Mouse (Mus musculus) embryonic fibroblast, embryonic 13.5 days (primary cell): ENCODE data around the gene Nrm. TPM values are rescaled to one million over a fixed set of nuclear protein-coding genes. Genes with fewer than 3 reads are reported as not detected.
"Not testable (repeated sequence)": the region's sequence is repeated elsewhere in the genome, so short reads cannot be mapped to it uniquely, and the experiment has no call there.

Experiments
- H3K27ac ChIP-seq: 2 replicates; pipeline ENCODE4 v1.5.1; 2012; ENCODE audit warnings: low read length, control low read depth, inconsistent platforms; ENCODE audit not compliant: insufficient read depth
- H3K4me1 ChIP-seq: 2 replicates; pipeline ENCODE4 v1.6.1; 2011; ENCODE audit warnings: low read length; ENCODE audit not compliant: control insufficient read depth, insufficient read depth
- H3K4me3 ChIP-seq: 2 replicates; pipeline ENCODE4 v1.5.1; 2011; ENCODE audit warnings: mild to moderate bottlenecking, control low read depth, low read length; ENCODE audit not compliant: insufficient read depth
- CTCF ChIP-seq: IDR thresholded peaks from 2 replicates; pipeline ENCODE4 v1.5.1; 2011; ENCODE audit warnings: mild to moderate bottlenecking, control low read depth, low read length, moderate library complexity, borderline replicate concordance; ENCODE audit not compliant: insufficient read depth
- POLR2A ChIP-seq: IDR thresholded peaks from 2 replicates; pipeline ENCODE4 v1.6.1; 2011; ENCODE audit warnings: low read depth, mild to moderate bottlenecking, control low read depth, low read length, moderate library complexity
- polyA plus RNA-seq: library from polyadenylated mRNA; stranded (reverse); fragments of >200 nt; gene quantifications from 2 replicates; pipeline ENCODE4 v1.2.4, GENCODE M21; 2011; ENCODE audit warnings: low read depth; ENCODE audit not compliant: missing spikeins, insufficient read length

The Nrm gene
- polyA plus RNA-seq, 1 experiment: 15.5 TPM

GRCm38 (mm10) chr17:35833894-35834293 lies 27.2 kb upstream of the Nrm start:
- Histone ChIP-seq H3K4me3 (no peak overlapping the region), H3K4me1 (peaks cover 3% of the 10 kb centered on the region; the same call in 1 of the 2 replicates), H3K27ac (no peak overlapping the region)
- TF ChIP-seq CTCF: no peak
- peak; percentile 34; the same call in 1 of the 2 replicates for TF ChIP-seq POLR2A

- H3K4me3 ChIP-seq: peak overlapping the region; percentile 79
- H3K4me1 ChIP-seq: peaks cover 5% of the 10 kb centered on the region
- TF ChIP-seq POLR2A (peak; percentile 33; the same call in 1 of the 2 replicates), CTCF (0 out of 2 replicates have a peak, but pooled peaks have one; percentile 13)
- no peak overlapping the region for H3K27ac ChIP-seq
These were observed 26.3 kb upstream of the Nrm start for GRCm38 (mm10) chr17:35834696-35835422.

DNA sequence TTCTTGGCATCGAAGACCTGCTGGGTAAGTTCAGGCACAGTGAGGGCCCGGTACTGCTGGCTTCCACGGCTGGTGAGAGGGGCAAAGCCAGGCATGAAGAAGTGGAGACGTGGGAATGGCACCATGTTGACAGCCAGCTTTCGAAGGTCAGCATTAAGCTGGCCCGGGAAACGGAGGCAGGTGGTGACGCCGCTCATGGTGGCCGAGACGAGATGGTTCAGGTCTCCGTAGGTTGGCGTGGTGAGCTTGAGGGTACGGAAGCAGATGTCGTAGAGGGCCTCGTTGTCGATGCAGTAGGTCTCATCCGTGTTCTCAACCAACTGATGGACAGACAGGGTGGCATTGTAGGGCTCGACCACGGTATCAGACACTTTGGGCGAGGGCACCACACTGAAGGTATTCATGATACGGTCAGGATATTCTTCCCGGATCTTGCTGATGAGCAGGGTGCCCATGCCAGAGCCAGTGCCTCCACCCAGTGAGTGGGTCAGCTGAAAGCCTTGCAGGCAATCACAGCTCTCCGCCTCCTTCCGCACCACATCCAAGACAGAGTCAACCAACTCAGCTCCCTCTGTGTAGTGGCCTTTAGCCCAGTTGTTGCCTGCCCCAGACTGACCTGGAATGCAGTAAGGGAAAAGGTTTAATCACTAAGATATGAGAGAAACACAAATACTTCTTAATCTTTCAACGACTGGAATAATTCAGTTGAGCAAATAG lies 25.5 kb upstream of the Nrm start:
- peak overlapping the region; percentile 79 for H3K4me3 ChIP-seq
- TF ChIP-seq CTCF: no peak
- no peak for TF ChIP-seq POLR2A
- H3K4me1 ChIP-seq: peaks cover 5% of the 10 kb centered on the region
- H3K27ac ChIP-seq: no peak overlapping the region

DNA sequence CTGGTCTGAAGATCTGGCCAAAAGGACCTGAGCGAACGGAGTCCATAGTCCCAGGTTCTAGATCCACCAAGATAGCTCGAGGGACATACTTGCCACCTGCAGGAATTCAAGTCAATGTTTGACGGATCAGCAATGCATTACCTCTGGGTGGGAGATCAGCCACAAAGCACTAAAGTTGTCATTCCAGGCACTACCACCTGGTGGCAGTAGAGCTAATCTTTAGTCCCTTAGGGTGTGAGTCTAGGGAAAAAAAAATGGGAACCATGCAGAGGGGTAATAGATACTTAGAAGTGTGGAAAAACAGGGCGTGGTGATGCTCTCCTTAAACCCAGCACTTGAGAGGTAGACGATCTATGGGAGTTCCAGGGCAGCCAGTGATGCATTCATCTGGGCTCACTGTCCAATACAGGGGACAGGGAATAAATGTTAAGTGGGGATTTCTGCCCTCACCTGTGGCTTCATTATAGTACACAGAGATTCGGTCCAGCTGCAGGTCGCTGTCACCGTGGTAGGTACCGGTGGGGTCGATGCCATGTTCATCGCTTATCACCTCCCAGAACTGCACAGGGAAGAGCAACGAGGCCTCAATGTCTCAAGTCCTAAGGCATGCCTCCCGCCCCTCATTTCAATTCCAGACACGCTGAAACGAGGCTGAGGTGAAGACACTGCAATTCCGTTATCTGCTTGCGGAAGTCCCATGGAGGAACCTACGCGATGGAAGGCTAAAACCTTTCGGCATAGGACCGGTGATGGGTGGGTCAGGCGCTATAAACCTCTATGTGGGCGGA lies 24.7 kb upstream of the Nrm start:
- Histone ChIP-seq H3K4me1 (peaks cover 5% of the 10 kb centered on the region), H3K27ac (peak overlapping the region; percentile 44), H3K4me3 (peak overlapping the region; percentile 79)
- TF ChIP-seq POLR2A (peak; percentile 40; the same call in 1 of the 2 replicates), CTCF (0 out of 2 replicates have a peak, but pooled peaks have one; percentile 10)

DNA sequence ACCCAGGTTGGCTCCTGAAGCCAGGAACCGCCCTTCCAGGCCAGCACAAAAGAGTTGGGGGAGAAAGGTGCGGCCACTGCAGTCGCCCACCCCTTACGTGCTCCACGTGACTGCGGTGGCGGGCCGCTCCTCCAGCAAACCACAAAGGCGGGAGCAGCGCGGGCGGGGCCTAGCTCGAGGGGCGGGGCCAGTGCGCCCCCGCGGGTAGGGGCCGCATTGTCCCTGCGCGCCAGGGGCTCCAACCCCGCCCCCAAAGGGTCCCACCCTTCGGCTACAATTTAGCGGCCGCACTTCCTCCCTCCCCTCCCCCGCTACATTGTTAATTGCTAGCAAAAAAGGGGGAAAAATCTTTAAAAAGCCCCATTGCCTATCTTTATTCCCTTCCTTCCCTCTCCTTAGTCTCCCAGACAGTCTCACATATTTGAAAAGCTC lies 24.1 kb upstream of the Nrm start:
- peak overlapping the region; percentile 79 for H3K4me3 ChIP-seq
- peak overlapping the region; percentile 91 for H3K27ac ChIP-seq
- TF ChIP-seq CTCF (no peak), POLR2A (no peak)
- H3K4me1 ChIP-seq: peaks cover 5% of the 10 kb centered on the region

DNA sequence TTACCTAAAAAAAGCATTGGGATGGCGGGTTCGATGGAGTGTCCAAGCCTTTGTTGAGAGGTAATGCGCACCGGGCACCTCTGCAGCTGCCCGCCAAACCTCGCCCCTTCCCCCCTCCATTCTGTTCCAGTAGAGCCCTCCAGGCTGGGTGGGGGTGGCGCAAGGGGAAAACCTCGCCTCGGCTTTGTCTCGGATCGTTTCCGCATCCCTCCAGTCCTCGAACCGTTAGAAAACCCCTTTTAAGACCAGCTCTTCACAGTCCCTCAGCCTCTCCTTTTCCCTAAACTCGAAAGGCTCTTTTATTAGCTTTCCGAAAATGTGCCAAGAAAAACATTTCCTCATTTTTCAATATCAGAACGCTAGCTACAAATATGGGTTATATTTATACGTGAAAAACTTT lies 23.6 kb upstream of the Nrm start:
- peak overlapping the region; percentile 91 for H3K27ac ChIP-seq
- peak overlapping the region; percentile 79 for H3K4me3 ChIP-seq
- TF ChIP-seq POLR2A (0 out of 2 replicates have a peak, but pooled peaks have one; percentile 29), CTCF (no peak)

GRCm38 (mm10) chr17:35838122-35838544 lies 23.0 kb upstream of the Nrm start, which contains the start of gene Tubb5:
Tubb5 (minus strand) TSS chr17:35838306.
- Histone ChIP-seq H3K4me3 (peak within 1 kb of the TSS; percentile 79), H3K4me1 (peaks cover 5% of the 10 kb centered on the region), H3K27ac (peak within 1 kb of the TSS; percentile 98)
- TF ChIP-seq POLR2A (peak; percentile 98), CTCF (no peak)

More for the DNA sequence above, 23.6 kb upstream of the Nrm start:
- H3K4me1 ChIP-seq: peaks cover 5% of the 10 kb centered on the region

- Histone ChIP-seq H3K27ac (peak overlapping the region; percentile 98), H3K4me3 (peak overlapping the region; percentile 70), H3K4me1 (peaks cover 5% of the 10 kb centered on the region)
- TF ChIP-seq CTCF (no peak), POLR2A (no peak)
These were observed 22.5 kb upstream of the Nrm start for GRCm38 (mm10) chr17:35838570-35838969.

DNA sequence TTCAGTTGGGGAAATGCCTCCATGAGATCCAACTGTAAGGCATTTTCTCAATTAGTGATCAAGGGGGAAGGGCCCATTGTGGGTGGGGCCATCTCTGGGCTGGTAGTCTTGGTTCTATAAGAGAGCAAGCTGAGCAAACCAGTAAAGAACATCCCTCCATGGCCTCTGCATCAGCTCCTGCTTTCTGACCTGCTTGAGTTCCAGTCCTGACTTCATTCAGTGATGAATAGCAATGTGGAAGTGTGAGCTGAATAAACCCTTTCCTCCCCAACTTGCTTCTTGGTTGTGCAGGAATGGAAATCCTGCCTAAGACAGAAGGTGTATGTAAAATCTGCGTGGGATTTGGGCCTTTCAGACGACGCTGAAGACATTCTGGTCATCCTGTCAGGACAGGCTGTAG lies 22.1 kb upstream of the Nrm start:
- not testable (repeated sequence) for H3K4me1 ChIP-seq
- TF ChIP-seq POLR2A: peak; percentile 85
- H3K27ac ChIP-seq: peak overlapping the region; percentile 98
- H3K4me3 ChIP-seq: peak overlapping the region; percentile 70
